Mouse (Mus musculus) heart, postnatal 0 days (tissue): ENCODE data around the gene Pglyrp2. TPM values are rescaled to one million over a fixed set of nuclear protein-coding genes. Genes with fewer than 3 reads are reported as not detected.

Experiments used
- ATAC-seq: fragments of 200-750 bp; cut with Nextera tagmentation; 2 replicates; pipeline ENCODE4 v1.8.0; 2017; ENCODE audit warnings: low read depth, moderate number of reproducible peaks, moderate library complexity; ENCODE audit not compliant: insufficient read depth
- DNase-seq: peaks from one replicate; pipeline ENCODE4 v3.0.0-alpha.2; 2016; ENCODE audit warnings: low spot score
- H3K27ac ChIP-seq: fragments of 300-500 bp; sonication (generic); 2 replicates; pipeline ENCODE4 v1.5.1; 2014; ENCODE audit warnings: low read depth, mild to moderate bottlenecking
- H3K27me3 ChIP-seq: fragments of 300-500 bp; sonication (generic); 2 replicates; pipeline ENCODE4 v1.6.1; 2014; ENCODE audit warnings: low read length, mixed read lengths; ENCODE audit not compliant: control insufficient read depth, insufficient read depth
- H3K36me3 ChIP-seq: fragments of 300-500 bp; sonication (generic); replicated peaks from 2 replicates; pipeline ENCODE4 v1.6.1; 2014; ENCODE audit warnings: low read length, mixed read lengths; ENCODE audit not compliant: control insufficient read depth, insufficient read depth
- H3K4me1 ChIP-seq: fragments of 300-500 bp; sonication (generic); 2 replicates; pipeline ENCODE4 v1.6.1; 2014; ENCODE audit warnings: antibody characterized with exemption; ENCODE audit not compliant: control insufficient read depth, insufficient read depth
- H3K4me2 ChIP-seq: fragments of 300-500 bp; sonication (generic); 2 replicates; pipeline ENCODE4 v1.6.1; 2014; ENCODE audit warnings: low read depth, mild to moderate bottlenecking, low read length, moderate library complexity
- H3K4me3 ChIP-seq: fragments of 300-500 bp; sonication (generic); 2 replicates; pipeline ENCODE4 v1.5.1; 2014; ENCODE audit warnings: low read depth, low read length
- H3K9ac ChIP-seq: fragments of 300-500 bp; sonication (generic); replicated peaks from 2 replicates; pipeline ENCODE4 v1.6.1; 2014; ENCODE audit warnings: low read depth, low read length, mixed read lengths
- H3K9me3 ChIP-seq: fragments of 300-500 bp; sonication (generic); replicated peaks from 2 replicates; pipeline ENCODE4 v1.6.1; 2016; ENCODE audit warnings: low read length; ENCODE audit not compliant: control insufficient read depth
- CTCF ChIP-seq: IDR thresholded peaks from 2 replicates; pipeline ENCODE4 v1.5.1; 2016; ENCODE audit warnings: antibody characterized with exemption, control low read depth, low read depth
- EP300 ChIP-seq: IDR thresholded peaks from 2 replicates; pipeline ENCODE4 v1.6.1; 2016; ENCODE audit warnings: antibody characterized with exemption, low read depth
- WGBS: fragments of 180-500 bp; shearing (Covaris S2); extraction: QIAGEN DNeasy Blood & Tissue Kit; methylation state at CpG from one replicate; pipeline ENCODE4 v1.1.7; 2014; 5-methylcytosine and 5-hydroxymethylcytosine counted together
- polyA plus RNA-seq: library from polyadenylated mRNA; unstranded; fragments of >200 nt; fragmentation: Nextera tagmentation; extraction: Ambion mirVana; gene quantifications from 2 replicates; pipeline ENCODE4 v1.2.1, GENCODE M21; 2015
- total RNA-seq: library from RNA; depleted of rRNA; stranded (reverse); fragments of >200 nt; gene quantifications from 2 replicates; pipeline ENCODE4 v1.2.3, GENCODE M21; 2014; ENCODE audit warnings: low replicate concordance; rRNA removed

Gene Pglyrp2
- not detected in 2 replicates for total RNA-seq
- polyA plus RNA-seq, result not detected in 2 replicates

DNA sequence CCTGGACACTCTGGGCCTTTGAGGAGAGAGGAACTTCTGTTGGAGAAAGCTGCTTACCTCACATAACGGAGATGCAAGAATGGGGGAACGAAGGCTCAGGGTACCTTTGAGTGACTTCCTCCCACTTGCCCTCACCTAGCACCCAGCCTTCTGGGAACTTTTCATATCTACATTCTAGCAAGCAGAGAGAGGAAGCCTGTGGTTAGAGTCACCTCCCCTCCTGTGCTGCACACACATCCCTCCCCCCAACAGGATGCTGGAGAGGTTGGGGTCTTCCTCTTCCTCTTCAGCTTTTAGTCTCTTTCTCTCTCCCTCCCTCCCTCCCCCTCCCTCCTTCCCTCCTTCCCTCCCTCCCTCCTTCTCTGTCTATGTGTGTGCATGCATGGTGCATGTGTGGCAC, at the start of gene Pglyrp2:
Gene Pglyrp2, minus strand, starts transcription at position 134 of the 400 bp plus-strand sequence.
- no peaks in the 10 kb centered on the region for H3K4me1 ChIP-seq
- H3K4me3 ChIP-seq, result no peak within 1 kb of the TSS
- ATAC-seq, result no peak
- no peaks in the 10 kb centered on the region for H3K36me3 ChIP-seq
- H3K4me2 ChIP-seq, result no peak within 1 kb of the TSS
- no peak within 1 kb of the TSS for H3K9ac ChIP-seq
- H3K27me3 ChIP-seq, result no peaks in the 10 kb centered on the region
- TF ChIP-seq CTCF, result no peak
- no peak for TF ChIP-seq EP300
- no peak within 1 kb of the TSS for H3K27ac ChIP-seq
- 84% methylated on average over 2 of the region's 2 CpGs for WGBS
- DNase-seq, result no peak
- no peaks in the 10 kb centered on the region for H3K9me3 ChIP-seq

DNA sequence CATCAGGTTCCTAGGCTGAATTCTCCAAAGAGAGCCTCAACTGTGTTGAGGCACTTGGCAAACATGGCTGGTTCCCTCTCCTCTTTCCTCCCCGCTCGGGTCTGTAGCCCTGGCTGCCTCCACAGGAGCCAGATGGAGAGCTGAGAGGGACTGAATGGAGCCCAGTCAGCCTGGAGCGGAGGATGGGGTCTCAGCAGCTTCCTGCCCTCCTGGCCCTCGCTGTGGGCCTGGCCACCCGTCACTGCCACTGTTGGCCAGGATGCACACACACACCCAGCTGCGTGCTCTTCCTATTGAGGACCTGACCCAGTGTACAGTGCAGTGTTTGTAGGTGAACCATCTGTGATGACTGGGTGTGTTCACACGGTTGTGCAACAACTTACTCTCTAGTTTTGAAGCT, 48.2 kb upstream of the Pglyrp2 start:
- DNase-seq (no peak), ATAC-seq (no peak)
- TF ChIP-seq EP300, result no peak
- TF ChIP-seq CTCF, result no peak
- 43% methylated on average over 7 of the region's 7 CpGs for WGBS
- Histone ChIP-seq H3K36me3 (no peaks in the 10 kb centered on the region), H3K4me3 (no peak overlapping the region), H3K9me3 (no peaks in the 10 kb centered on the region), H3K27me3 (no peaks in the 10 kb centered on the region), H3K9ac (no peak overlapping the region), H3K4me1 (no peaks in the 10 kb centered on the region), H3K4me2 (no peak overlapping the region), H3K27ac (no peak overlapping the region)

DNA sequence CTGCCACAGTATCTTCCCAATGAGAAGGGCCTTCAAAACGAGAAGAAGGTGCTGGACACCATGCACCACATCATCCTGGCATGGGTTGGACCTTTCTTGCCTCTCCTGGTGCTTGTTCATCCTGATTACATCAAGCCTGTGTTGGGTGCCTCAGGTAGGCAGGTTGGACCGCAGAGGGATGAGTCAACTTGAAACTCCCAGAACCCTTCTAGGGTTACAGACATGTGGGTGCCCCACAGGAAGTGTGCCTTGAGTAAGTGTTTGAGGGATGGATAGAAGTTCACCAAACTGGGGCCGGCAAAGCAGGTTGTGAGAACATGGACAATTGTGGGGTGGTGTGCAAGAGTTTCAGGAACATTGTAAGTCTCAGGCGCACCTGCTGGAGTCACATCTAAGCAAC, 46.8 kb upstream of the Pglyrp2 start:
- Histone ChIP-seq H3K9me3 (no peaks in the 10 kb centered on the region), H3K27me3 (no peaks in the 10 kb centered on the region), H3K4me2 (no peak overlapping the region), H3K9ac (no peak overlapping the region), H3K4me3 (no peak overlapping the region), H3K27ac (no peak overlapping the region), H3K36me3 (no peaks in the 10 kb centered on the region), H3K4me1 (no peaks in the 10 kb centered on the region)
- WGBS, result 76% methylated on average over 4 of the region's 4 CpGs
- TF ChIP-seq CTCF (no peak), EP300 (no peak)
- DNase-seq, result no peak
- no peak for ATAC-seq

DNA sequence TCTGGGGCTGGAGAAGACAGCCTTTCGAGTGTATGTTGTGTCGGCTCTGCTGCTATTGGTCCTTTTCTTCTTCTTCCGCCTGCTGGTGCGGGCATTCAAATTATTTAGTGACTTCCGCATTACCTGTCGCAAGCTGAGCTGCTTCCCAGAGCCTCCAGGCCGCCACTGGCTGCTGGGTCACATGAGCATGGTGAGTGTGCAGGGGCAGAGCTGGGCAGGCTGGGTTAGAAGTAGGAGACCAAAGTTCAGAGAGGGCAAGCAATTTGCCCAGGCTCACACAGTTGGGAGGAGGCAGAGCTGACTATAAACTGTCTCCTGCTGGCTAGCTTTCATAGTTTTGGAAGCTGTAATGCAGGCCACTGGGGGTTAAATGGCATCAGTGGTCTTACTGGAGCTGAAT, 44.5 kb upstream of the Pglyrp2 start:
- no peaks in the 10 kb centered on the region for H3K9me3 ChIP-seq
- H3K4me1 ChIP-seq, result no peaks in the 10 kb centered on the region
- H3K27ac ChIP-seq, result no peak overlapping the region
- ATAC-seq, result no peak
- H3K4me3 ChIP-seq, result no peak overlapping the region
- 56% methylated on average over 7 of the region's 7 CpGs for WGBS
- DNase-seq, result no peak
- no peak overlapping the region for H3K4me2 ChIP-seq
- TF ChIP-seq CTCF (no peak), EP300 (no peak)
- no peak overlapping the region for H3K9ac ChIP-seq
- H3K27me3 ChIP-seq, result no peaks in the 10 kb centered on the region
- H3K36me3 ChIP-seq, result no peaks in the 10 kb centered on the region

DNA sequence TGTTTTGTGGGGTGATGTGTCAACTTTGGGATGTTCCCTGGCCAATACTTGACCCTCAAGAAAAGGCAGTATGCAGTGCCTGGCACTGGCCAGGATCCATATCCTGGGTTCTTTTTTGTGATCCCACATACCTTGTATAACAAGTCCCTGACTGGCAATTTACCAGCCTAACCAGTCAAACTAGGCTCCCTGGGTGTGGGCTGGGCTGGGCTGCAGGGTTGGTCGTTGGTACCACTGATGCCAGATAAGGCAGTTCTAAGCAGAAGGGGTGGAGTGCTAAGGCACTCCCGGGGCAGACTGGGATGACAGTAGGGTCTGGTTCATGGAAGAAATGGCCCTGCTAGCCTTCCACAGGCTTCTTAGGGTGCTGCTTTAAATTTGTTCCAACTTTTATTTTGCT, 31.0 kb upstream of the Pglyrp2 start:
- 26% methylated on average over 2 of the region's 2 CpGs for WGBS
- TF ChIP-seq CTCF, result no peak
- TF ChIP-seq EP300, result no peak
- H3K9me3 ChIP-seq, result no peaks in the 10 kb centered on the region
- DNase-seq (no peak), ATAC-seq (no peak)
- no peak overlapping the region for H3K27ac ChIP-seq
- 0 out of 2 replicates have a peak, but pooled peaks cover 7% of the 10 kb centered on the region for H3K27me3 ChIP-seq
- no peaks in the 10 kb centered on the region for H3K36me3 ChIP-seq
- H3K9ac ChIP-seq, result no peak overlapping the region
- peaks cover 5% of the 10 kb centered on the region; the same call in 1 of the 2 replicates for H3K4me1 ChIP-seq
- H3K4me2 ChIP-seq, result no peak overlapping the region
- no peak overlapping the region for H3K4me3 ChIP-seq

DNA sequence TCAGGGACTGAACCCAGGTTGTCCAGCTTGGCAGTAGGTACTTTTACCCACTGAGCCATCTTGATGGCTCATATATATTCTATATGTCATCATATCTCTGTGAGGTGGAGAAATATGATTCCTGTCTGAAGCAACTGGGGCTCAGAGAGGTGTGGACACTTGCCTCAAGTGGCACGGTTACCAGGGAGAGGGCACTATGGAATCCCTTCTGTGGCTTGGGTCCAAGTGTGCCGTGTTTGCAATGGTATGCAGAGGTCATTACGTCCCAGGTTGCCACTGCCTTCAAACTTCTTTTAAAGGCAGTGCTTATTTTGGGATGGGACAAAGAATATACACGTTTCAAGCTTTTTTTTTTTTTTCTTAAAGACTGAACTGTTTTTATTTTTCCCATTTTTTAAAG, 30.2 kb upstream of the Pglyrp2 start:
- ATAC-seq (peak; percentile 78; the same call in 1 of the 2 replicates), DNase-seq (peak; percentile 23)
- Histone ChIP-seq H3K4me1 (peaks cover 5% of the 10 kb centered on the region; the same call in 1 of the 2 replicates), H3K27me3 (0 out of 2 replicates have a peak, but pooled peaks cover 7% of the 10 kb centered on the region), H3K27ac (no peak overlapping the region), H3K9me3 (no peaks in the 10 kb centered on the region), H3K4me2 (no peak overlapping the region), H3K4me3 (no peak overlapping the region), H3K9ac (no peak overlapping the region), H3K36me3 (no peaks in the 10 kb centered on the region)
- WGBS, result 37% methylated on average over 4 of the region's 4 CpGs
- no peak for TF ChIP-seq EP300
- no peak for TF ChIP-seq CTCF
